Mouse (Mus musculus): ENCODE results near the gene Rapgef4.

- TF ChIP-seq CTCF (IDR thresholded peaks at IDR 0.05; ENCODE audit: low read depth) (no peak), EP300 (optimal IDR thresholded peaks at IDR 0.05) (no peak)
Observed at GRCm38 (mm10) chr2:72116698-72117097, 135.7 kb downstream of the Rapgef4 start.

All from stomach, postnatal 0 days (tissue).